Mouse (Mus musculus): Measurements from ENCODE around the gene Dst.

Dst gene

DNA sequence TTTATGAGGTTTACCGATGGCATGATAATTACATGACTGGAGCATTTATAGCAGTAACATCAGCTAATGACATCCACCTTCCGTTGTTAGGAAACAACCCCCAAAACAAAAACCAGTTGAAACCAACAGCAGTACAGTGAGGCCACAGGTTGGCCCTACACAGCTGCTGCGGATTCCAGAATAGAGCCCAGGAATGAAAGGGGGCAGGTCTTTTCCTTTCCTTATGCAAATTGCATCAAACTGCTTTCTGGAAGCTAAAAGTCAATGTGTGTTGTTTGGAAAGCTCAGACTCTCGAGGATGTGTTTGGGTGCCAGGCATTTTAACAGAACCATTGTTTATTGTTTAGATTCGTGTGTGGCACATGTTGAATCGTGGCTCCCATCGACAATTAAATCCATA is 248.0 kb downstream of the Dst start:
- ATAC-seq (ENCODE audit: insufficient number of reproducible peaks, low FRiP score, low TSS enrichment) = no peak

DNA sequence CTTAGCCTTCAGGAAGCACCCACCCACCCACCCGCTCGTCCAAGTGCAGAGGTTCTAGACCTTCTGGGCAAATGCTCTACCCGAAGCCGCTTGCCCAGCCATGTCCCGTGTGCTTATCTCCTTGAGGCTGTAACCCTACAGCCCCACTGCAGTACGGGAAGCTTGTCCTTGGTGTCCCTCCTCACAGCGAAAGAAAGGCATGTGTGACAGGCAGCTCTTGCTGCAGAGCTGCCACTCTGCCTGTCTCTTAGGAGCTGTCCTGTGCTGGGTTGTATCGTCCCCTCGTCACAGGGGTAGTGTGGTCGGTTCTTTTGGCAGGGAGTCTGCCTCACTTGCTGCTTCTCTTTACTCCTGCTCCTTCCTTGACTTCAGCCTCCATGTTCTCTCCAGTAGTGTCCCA is 249.7 kb downstream of the Dst start:
- ATAC-seq (ENCODE audit: insufficient number of reproducible peaks, low FRiP score, low TSS enrichment) = no peak

DNA sequence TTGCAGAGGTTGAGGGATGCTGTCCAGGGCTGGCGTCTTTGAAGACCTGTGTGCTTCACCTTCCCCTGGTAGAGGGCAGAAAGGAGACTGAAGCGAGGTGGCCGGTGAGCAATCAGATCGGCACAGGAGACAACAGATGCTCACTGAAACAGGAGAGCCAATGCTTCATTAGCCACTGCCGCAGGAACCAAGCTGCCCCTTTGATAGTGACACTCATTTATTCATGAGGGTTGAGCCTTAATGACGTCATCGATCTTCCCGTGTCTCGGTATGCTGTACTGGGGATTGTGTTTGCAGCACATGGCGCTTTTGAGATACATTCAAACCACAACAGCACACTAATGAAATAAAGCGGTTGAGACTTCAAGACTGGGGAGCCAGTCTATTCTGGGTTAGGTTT is 250.8 kb downstream of the Dst start:
- peak; percentile 31; the same call in 1 of the 2 replicates for ATAC-seq (ENCODE audit: insufficient number of reproducible peaks, low FRiP score, low TSS enrichment)

DNA sequence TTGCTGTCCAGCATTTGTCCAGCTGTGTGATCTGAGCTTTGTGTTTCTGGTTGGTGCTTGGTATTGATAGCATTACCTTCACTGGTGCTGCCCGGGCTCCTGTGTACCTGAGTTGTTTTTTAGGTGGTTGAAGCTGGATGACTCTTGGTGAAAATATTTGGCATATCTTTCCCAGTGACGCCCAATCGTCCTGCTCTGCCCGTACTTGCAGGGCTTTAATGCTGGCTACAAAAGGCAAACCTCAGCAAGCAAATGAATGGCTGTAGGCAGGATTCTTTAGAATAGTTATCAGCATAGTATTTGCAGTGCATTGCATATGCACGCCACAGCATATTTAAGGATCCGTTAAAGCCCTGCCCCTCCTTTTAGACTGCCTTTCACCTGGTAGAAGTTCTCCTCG is 251.9 kb downstream of the Dst start:
- no peak for ATAC-seq (ENCODE audit: insufficient number of reproducible peaks, low FRiP score, low TSS enrichment)

DNA sequence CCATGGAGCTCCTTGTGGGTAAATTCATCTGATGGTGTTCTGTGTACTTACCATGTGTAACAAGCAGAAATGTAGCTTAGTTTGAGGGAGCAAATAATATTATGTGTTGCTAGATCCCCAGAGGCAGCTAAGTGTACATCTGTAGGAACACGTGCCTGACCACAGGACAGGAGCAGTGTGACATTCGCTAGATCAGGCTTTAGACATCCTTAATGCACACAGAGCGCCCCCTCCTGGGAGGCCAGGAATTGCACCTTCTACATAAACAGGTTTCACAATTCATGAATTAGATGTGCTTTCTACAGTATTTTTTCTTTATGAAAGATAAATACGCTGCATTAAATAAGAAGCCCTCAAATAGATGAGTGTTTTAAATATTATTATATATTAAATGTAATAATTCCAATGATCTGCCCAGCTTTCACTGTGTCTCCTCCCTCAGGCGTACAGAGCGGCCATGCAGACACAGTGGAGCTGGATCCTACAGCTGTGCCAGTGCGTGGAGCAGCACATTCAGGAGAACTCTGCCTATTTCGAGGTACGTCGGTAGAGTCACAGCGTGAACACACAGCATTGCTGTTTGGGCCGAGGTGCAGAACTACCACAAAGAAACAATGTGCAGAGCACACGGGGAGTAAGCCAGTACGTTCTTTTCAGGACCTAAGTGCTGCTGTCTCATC is 256.7 kb downstream of the Dst start:
- no peak for ATAC-seq (ENCODE audit: insufficient number of reproducible peaks, low FRiP score, low TSS enrichment)

DNA sequence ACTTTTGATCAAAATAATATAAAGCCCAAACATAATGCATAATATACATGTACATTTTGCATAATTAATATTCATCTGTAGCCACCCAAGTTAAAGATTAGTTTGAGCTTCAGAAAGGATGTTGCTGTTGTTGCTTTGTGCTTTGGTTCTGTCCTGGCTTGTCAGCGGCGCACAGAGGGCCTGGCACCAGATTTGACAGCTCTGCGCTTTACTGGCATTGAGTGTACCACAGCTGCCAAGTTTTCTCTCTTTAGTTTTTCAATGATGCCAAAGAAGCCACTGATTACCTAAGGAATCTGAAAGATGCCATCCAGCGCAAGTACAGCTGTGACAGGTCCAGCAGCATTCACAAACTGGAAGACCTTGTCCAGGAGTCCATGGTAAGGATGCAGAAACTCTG is 257.9 kb downstream of the Dst start:
- ATAC-seq (ENCODE audit: insufficient number of reproducible peaks, low FRiP score, low TSS enrichment) = no peak

DNA sequence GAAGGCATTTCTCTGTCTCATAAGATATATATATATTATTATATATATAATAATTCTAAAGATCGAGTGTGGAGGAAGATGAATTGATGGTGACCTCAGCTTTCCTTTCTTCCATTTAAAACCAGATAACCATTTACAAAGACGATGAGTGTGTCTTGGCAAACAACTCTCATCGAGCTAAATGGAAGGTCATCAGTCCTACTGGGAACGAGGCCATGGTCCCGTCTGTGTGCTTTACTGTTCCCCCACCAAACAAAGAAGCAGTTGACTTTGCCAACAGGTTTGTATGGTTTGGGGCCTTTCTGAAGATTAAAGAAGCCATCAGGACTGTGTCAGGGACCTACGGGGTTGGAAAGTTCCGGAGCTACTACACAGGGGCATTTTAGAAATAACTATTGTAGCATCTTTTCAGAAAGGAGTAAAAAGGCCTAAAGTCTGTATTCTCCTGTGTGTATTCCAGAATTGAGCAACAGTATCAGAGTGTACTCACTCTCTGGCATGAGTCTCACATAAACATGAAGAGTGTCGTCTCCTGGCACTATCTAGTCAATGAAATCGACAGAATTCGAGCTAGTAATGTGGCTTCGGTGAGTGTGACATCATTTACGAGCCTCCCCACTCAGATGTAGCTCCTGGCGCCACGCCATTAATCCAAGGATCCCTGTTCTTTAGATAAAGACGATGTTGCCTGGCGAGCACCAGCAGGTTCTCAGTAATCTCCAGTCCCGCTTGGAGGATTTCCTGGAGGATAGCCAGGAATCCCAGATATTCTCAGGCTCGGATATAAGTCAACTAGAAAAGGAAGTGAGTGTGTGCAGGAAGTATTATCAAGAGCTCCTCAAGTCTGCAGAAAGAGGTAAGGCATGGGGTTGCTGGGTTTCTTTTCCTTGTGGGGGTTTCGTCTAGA is 259.4 kb downstream of the Dst start:
- no peak for ATAC-seq (ENCODE audit: insufficient number of reproducible peaks, low FRiP score, low TSS enrichment)

DNA sequence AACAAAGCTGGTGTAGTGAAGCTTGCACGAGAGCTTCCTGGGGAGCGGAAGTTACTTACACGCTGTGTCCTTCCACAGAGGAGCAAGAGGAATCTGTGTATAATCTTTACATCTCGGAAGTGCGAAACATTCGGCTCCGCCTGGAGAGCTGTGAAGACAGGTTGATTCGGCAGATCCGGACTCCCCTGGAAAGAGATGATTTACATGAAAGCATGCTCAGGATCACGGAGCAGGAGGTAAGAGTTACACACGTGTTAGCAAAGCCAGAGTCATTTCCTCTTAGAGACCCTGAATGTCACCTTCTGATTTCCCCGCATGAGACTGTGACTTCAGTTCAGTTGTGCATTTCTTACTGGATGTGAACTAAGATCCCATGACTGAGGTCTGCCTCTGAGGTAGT is 261.1 kb downstream of the Dst start:
- no peak for ATAC-seq (ENCODE audit: insufficient number of reproducible peaks, low FRiP score, low TSS enrichment)

DNA sequence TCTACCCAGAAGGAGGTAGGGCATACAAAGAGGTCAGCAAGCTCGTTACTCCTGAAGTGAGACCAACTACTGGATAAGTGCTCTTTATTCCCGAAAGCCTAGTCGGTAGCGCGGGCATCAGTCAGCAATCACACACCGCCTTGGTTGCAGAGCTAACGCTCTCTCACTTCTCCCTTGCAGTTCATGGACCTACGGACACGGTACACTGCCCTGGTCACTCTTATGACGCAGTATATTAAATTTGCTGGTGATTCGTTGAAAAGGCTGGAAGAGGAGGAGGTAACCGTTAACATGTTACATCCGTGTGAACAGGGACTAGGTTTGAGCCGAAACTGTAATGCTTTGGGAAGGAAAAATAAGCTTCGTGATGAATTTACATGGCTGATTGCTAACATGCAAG is 266.5 kb downstream of the Dst start:
- ATAC-seq (ENCODE audit: insufficient number of reproducible peaks, low FRiP score, low TSS enrichment) = no peak

DNA sequence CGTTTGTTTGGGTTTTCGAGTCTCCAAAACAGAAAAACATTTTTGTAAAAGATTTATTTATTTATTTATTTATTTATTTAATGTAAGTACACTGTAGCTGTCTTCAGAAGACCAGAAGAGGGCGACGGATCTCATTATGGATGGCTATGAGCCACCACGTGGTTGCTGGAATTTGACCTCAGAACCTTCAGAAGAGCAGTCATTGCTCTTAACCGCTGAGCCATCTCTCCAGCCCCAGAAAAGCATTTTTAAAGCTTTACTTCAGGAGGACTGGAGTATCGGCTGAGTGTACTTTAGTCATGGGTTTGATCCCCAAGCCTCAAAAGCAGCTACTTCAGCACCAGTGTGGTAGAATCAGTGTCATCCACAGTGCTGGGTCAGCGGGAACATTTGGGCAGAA is 266.9 kb downstream of the Dst start:
- ATAC-seq (ENCODE audit: insufficient number of reproducible peaks, low FRiP score, low TSS enrichment) = no peak

DNA sequence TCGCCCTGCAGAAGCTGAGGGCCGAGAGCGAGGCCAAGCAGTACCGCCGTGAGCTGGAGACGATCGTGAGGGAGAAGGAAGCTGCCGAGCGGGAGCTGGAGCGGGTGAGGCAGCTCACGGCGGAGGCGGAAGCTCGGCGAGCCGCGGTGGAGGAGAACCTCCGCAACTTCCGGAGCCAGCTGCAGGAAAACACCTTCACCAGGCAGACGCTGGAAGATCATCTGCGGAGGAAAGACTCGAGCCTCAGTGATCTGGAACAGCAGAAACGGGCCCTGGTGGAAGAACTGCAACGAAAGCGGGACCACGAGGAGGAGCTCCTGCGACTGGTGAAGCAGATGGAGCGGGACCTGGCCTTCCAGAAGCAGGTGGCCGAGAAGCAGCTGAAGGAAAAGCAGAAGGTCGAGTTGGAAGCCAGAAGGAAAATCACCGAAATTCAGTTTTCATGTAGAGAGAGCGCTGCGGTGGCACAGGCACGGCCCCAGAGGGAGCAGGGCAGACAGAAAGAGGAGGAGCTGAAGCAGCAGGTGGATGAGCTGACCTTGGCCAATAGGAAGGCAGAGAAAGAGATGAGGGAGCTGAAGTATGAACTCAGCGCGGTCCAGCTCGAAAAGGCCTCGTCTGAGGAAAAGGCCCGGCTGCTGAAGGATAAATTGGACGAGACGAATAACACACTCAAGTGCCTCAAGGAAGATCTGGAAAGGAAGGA is 270.1 kb downstream of the Dst start:
- ATAC-seq (ENCODE audit: insufficient number of reproducible peaks, low FRiP score, low TSS enrichment) = no peak

DNA sequence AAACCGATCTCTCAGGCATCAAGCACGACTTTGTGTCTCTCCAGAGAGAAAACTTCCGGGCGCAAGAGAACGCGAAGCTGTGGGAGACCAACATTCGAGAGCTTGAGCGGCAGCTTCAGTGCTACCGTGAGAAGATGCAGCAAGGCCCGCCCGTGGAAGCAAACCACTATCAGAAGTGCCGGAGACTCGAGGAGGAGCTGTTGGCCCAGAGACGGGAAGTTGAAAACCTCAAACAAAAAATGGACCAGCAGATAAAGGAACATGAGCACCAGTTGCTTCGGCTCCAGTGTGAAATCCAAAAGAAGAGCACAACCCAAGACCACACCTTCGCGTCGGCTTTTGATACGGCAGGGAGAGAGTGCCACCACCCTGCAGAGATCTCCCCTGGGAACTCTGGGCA is 271.7 kb downstream of the Dst start:
- ATAC-seq (ENCODE audit: insufficient number of reproducible peaks, low FRiP score, low TSS enrichment) = no peak

DNA sequence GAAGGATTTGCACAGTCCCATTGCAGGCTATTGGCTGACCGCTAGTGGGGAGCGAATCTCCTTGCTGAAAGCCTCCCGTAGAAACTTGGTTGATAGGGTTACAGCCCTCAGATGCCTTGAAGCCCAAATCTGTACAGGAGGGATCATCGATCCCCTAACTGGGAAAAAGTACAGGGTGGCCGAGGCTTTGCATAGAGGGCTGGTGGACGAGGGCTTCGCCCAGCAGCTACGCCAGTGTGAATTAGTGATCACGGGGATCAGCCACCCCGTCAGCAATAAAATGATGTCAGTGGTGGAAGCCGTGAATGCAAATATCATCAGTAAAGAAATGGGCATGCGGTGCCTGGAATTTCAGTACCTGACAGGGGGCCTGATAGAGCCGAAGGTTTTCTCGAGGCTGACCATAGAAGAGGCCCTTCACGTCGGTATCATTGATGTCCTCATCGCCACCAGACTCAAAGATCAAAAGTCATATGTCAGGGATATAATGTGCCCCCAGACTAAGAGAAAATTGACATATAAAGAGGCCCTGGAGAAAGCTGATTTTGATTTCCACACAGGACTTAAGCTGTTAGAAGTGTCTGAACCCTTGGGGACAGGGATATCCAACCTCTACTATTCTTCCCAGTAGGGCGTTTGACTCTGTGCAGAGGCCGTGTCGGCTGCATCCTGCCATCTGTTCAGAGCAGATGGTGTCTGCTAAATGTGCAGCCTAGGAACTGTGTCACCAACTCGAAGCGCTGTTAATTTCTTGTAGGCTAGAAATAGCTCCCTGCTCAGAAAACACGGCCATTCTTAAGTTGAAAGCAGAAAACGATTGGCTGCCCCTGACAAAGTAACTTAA is 274.6 kb downstream of the Dst start:
- peak; percentile 86 for ATAC-seq (ENCODE audit: insufficient number of reproducible peaks, low FRiP score, low TSS enrichment)

DNA sequence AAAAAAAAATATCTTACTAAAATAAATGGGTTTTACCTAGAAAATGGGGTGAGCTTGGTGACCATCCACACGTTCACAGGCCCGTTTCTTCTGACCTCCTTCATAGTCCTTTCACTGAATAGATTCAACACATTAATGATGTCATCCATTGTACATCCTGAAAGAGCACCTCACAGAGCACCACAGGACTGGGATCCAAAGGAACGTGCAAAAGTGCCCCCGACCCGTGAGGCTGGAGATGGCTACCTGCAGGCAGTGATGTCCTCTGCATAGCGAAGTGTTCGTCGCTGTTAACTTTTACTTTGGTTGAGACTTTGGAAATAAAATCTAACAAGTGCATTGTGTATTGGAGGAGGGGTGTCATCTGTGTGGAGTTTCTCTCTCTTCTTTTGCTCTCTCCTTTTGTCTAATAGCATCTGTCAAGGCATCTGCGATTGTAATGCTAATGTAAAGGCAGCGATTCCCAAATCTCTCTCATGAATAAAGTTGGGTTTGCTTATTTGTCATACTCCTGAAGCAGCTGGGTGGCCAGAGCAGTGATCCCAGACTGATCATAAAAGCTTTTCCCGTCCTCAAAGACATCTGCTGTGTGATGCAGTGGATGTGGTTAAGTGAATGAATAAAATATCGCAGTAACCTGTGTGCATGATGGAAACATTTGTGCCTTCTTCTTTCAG is 275.4 kb downstream of the Dst start:
- peak; percentile 33; the same call in 1 of the 2 replicates for ATAC-seq (ENCODE audit: insufficient number of reproducible peaks, low FRiP score, low TSS enrichment)

DNA sequence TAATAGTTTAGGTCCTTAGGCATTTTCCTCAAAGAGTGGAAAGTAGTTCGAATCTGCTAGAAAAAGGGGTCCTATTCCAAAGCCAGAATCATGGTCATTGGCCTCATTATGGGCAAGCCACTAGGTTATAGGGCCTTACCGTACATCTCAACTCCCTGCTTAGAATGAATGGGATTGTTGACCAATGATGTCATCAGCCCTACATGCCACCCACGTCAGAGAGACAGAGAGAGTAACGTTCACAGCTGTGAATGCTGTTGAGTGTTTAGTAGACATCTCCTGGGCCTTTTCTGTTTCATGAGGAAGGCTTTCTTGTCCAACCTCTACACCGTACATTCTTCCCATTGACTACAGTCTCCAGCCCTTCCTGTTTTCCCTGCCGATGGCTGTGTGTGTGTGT is 276.2 kb downstream of the Dst start:
- ATAC-seq (ENCODE audit: insufficient number of reproducible peaks, low FRiP score, low TSS enrichment) = no peak

DNA sequence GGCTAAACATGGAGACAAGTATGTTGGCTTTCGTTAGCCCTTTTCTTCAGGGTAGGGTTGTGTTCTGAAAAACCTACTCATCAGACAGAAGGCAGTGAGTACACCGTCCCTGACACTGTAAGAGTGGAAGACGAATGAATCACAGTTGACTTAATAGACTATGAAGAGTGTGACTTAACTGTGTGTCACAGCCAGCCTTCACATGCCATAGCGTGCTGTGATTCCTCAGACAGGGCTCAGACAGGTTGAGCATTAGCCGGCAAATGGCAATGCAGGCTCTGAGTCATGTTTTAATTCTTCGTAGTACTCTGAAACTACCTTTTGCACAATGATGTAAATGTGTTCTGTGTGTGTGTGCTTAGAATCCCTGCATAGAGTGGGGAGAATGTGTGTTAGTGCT is 278.0 kb downstream of the Dst start:
- no peak for ATAC-seq (ENCODE audit: insufficient number of reproducible peaks, low FRiP score, low TSS enrichment)

DNA sequence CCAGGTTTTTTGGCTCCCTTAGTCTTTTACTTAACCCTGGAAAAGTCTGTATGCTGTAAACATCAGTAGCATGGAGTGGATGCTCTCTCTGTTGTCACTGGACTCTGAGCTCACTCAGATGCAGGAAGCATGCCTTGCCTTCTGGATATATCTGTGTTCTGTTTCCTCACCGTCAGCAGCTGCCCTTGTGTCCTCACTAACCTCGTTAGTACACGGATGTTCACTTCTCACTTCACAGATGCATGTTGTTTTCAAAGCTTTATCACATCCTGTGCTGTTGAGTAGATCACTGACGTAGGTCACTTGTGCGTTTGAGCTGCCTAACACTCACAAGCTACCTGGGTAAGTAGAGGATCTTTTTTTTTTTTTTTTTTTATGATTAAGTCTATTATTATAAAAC is 279.5 kb downstream of the Dst start:
- no peak for ATAC-seq (ENCODE audit: insufficient number of reproducible peaks, low FRiP score, low TSS enrichment)

DNA sequence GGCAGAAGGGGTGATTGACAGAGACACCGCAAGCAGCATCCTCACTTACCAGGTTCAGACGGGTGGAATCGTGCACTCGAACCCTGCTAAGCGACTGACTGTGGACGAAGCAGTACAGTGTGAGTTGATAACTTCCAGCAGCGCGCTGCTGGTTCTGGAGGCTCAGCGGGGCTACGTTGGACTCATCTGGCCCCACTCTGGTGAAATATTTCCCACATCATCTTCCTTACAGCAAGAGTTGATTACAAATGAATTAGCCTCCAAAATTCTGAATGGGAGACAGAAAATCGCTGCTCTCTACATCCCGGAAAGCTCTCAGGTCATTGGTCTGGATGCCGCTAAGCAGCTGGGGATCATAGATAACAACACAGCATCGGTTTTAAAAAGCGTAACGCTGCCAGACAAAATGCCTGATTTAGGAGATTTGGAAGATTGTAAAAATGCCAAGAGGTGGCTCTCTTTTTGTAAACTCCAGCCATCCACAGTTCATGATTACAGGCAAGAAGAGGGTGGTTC is 280.8 kb downstream of the Dst start:
- no peak for ATAC-seq (ENCODE audit: insufficient number of reproducible peaks, low FRiP score, low TSS enrichment)

DNA sequence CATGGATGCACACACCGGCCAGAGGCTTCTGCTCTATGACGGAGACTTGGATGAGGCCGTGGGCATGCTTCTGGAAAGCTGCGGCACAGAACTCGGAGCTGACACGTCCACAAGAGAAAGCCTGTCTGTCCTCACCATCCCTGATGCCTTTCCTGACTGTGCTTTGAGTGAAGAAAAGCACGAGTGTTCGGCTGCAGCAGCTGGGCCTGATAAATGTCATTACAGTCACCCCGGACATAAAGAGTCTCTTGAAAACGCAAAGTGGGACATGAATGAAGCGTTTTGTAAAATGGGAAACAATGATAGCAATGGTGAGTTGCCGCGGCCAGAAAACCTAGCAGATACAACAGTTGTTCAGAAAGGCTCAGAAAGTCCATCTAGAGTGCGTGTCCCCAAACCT is 281.3 kb downstream of the Dst start:
- ATAC-seq (ENCODE audit: insufficient number of reproducible peaks, low FRiP score, low TSS enrichment) = no peak

DNA sequence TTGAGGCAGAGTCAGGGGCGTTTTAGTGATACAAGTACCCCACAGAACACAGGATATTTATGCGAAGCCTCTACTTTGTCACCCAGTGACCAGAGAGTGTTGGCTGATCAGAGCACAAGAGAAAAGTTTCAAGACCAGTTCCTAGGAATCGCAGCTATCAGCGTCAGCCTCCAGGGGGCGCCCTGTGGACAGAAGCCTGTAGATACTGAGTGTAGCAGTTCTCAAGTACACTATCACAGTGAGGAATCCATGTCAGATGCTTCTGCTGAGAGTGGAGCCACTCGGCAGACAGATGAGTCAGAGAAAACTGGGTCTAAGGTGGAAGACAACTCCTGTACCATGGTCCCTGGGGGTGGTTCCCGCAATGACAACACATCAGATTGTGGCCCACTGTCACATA is 281.9 kb downstream of the Dst start:
- 0 out of 2 replicates have a peak, but pooled peaks have one; percentile 45 for ATAC-seq (ENCODE audit: insufficient number of reproducible peaks, low FRiP score, low TSS enrichment)

All from cerebellum, adult (tissue).